Mouse (Mus musculus) layer of hippocampus, adult 18-20 months (tissue): ENCODE data around the gene Mink1. TPM values are rescaled to one million over a fixed set of nuclear protein-coding genes. Genes with fewer than 3 reads are reported as not detected.

ENCODE experiments used
- DNase-seq, 2 experiments: peaks; one replicate each; pipeline ENCODE4 v3.0.0; 2022; ENCODE audit warnings: low spot score in 2 of 2
- total RNA-seq, 2 experiments: library from RNA; stranded (reverse); gene quantifications; 2 replicates each; pipeline ENCODE4 v1.2.3; 2021

Mink1 gene
- total RNA-seq, 2 experiments from 2014 or later: 477 to 515 TPM

- DNase-seq: no peak
These were observed 24.3 kb downstream of the Mink1 start for GRCm38 (mm10) chr11:70586954-70587353.

DNA sequence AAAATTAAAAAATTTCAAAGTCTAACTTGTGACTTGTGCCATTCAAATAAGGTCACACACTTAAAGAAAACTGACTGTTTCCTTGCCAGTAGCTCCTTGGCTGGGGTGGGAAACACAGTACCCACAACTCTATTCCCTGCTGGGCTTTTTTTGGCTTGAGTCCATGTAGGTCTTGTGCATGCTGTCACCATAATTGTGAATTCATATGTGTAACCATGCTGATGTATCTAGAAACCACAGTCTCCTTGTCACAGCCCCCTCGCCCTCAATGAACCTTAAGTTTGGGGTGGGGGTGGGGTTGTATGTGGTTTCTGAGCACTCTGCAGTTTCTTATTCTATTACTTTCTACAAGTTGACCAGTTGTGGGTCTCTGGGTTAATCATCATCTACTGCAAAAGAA is 29.1 kb downstream of the Mink1 start:
- no peak for DNase-seq

GRCm38 (mm10) chr11:70594253-70594989 is 31.7 kb downstream of the Mink1 start:
- DNase-seq: no peak

- no peak for DNase-seq
These were observed 33.0 kb downstream of the Mink1 start for GRCm38 (mm10) chr11:70595638-70596037.

GRCm38 (mm10) chr11:70596094-70596493 is 33.4 kb downstream of the Mink1 start:
- DNase-seq: no peak

DNA sequence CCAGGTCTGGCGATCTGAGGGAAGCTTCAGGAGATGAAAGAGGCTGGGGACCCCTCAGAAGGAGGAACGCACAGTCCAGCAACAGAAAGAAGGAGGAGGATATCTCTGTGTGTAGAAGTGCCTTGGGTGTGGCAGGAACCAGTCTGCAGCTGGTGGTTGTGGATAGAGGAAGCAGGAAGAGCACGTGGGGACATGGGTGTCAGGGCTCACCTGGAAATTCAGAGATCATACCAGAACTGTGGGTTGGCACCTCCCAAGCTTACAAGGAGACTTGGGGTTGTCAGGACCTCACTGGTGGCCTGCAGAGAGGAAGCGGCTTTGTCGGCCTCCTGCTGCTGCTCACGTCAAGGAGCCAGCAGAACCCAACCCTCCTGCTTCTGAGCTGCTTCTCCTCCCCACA is 34.6 kb downstream of the Mink1 start:
- DNase-seq: no peak

DNA sequence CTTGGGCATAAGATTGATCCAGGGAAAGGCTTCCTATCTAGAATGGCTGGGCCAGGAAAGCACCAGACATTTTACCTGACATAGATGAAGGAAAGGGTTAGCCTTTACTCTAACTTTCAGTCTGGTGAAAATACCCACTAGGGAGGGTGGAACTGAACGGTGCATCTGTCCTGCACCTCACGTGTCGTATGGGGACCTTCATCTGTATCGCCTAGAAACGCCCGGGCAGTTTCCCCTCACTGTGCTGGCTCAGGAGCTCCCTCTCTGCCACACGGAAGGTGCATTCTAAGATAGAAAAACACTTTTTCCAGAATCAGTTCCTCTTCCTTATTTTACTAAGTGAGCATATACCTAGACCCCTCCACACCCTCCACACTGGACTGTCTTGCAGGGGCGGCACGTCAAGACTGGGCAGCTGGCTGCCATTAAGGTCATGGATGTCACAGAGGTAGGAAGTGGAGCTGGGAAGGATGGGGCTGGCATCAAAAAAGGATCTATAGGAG is 35.8 kb downstream of the Mink1 start:
- no peak for DNase-seq

DNA sequence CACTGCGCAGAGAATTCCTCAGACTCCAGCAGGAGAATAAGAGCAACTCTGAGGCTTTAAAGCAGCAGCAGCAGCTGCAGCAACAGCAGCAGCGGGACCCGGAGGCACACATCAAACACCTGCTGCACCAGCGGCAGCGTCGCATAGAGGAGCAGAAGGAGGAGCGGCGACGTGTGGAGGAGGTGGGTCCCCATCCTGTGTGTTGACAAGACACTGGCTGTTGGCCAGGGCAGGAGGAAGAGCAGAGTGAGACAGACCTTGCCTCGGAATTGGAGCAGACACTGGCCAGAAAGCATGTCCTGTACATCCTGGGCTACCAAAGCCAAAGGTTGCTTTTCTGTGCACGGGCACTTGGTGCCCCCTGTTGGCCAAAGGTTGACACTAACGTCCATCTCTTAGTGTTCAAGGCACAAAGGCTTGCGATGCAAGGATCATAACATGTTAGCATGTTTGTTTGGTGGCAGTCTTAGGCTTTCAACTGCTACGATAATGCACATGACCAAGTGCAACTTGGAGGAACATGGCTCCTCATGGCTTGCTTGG is 42.4 kb downstream of the Mink1 start:
- peak in 1 of 2 experiments; percentile 82 for DNase-seq

GRCm38 (mm10) chr11:70606717-70607116 is 44.0 kb downstream of the Mink1 start:
- no peak for DNase-seq

GRCm38 (mm10) chr11:70607611-70608010 is 44.9 kb downstream of the Mink1 start:
- DNase-seq: no peak

GRCm38 (mm10) chr11:70608381-70609066 is 45.8 kb downstream of the Mink1 start:
- no peak for DNase-seq

DNA sequence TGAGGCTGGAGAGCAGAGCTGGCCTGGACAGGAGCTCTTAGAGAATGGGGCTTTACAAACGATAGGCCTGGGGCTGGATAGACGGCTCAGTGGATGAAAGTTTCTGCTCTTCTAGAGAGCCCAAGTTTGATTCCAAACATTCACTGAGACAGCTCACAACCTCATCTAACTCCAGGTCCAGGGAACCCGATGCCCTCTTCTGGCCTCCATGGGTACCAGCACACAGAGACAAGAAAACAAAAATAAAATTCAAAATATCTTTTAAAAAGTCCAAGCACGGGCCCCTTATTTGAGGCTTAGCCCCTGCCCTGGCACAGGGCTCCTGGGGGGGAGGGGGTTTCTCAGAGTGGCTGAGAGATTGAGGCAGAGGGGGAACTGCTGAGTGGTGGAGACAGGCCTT is 48.1 kb downstream of the Mink1 start:
- no peak for DNase-seq

- DNase-seq: no peak
These were observed 49.8 kb downstream of the Mink1 start for GRCm38 (mm10) chr11:70612505-70612904.

GRCm38 (mm10) chr11:70615074-70615473 is 52.4 kb downstream of the Mink1 start:
- no peak for DNase-seq

GRCm38 (mm10) chr11:70615516-70616093 is 52.9 kb downstream of the Mink1 start, which contains the start of gene 4930544D05Rik:
4930544D05Rik (plus strand) TSS chr11:70615848.
- DNase-seq: no peak

DNA sequence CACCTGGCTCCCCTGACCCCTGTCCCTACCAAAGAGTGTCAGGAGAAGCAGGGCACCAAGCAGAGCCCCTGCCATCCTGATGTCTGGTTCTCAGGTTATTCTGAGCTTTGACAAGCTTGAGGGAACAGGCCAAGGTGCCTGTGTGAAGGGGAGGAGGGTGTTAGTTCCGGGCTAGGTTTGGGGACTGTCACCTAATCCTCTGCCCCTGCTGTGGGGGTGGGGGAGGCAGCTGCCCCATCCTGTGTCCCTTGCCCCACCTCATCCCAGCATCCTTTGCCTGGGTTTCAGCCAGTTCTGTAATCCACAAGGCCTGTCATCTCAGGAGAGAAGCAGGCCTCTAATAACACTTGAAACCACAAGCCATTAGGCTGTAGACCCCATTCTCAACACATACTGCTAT is 56.4 kb downstream of the Mink1 start, which contains the start of gene Chrne:
TSS of gene Chrne (minus strand) at position 116 of the 400 bp plus-strand sequence.
- DNase-seq: no peak

DNA sequence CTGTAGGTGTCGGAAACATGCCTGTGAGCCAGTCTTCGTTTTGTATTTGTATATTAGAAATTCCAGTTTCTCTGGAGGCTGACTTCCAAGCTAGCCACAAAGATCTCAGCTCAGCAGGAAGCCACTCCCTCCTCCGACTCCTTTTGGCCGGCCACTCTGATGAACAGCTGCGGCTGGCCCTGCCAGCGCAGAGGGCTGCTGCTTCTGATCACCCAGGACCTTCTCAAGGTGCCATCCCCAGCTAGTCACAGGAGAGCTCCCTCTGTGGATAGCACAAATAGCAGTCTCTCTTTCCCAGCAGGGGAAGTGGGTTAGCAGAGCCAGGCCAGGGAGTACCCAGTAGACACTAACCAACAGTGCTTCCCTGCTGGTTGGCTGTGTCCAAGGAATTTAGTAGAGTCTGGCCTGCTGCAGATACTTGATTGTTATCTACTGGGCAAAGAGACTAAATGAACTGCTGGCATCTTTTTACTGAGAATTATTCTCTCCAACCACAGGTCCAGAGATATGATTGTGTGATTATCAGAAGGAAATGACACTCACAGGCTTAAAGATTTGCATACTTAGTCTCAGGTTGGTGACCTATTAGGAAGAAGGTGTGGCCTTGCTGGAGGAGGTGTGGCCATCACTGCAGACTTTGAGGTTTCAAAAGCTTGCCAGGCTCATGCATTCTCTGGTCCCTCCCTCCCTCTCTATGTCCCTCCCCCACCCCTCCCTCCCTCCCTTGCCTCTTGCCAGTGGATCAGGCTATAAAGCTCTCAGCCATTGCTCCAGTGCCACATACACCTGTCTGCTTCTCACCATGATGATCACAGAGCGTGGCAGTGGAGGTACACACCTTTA is 59.5 kb downstream of the Mink1 start:
- no peak for DNase-seq

DNA sequence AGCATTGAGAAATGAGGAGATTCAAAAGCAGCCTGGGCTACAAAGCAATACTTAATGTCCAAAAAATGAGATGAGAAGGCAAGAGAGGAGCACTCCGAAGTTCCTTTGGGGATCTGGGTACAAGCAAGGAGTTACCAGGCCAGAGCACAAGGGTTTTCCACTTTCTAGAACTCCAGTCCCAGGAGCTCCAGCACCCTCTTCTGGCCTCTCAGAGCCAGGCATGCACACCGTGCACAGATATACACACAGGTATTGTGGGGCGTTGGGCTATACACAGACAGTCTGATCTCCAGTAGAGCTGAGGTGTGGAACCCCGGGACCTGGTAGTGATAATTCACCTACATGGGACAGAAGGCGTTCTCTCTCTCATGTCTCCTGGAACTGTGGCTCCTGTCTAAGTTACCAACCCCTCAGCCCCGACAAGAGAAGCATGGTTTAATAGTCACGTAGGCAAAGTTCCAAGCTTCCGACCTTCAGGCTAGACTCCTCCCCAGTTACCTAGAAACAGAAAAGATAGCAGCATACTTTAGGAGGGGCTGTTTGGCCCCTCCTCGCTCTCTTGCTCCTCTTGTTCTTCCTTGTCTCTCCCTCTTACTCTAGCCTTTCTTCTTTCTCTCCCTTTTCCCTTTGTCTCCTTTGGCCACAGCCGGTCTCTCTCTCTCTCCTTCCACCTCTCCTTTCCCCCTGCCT is 60.5 kb downstream of the Mink1 start:
- no peak for DNase-seq

- DNase-seq: peak in 1 of 2 experiments; percentile 53
These were observed 62.8 kb downstream of the Mink1 start for GRCm38 (mm10) chr11:70625473-70625872.

GRCm38 (mm10) chr11:70626877-70627276 is 64.2 kb downstream of the Mink1 start:
- DNase-seq: no peak
